Mouse (Mus musculus): Measurements from ENCODE around the gene Hist1h1t.
A peak's percentile ranks its signal among the peaks of the same experiment; 100 is the strongest.

Gene Hist1h1t

GRCm38 (mm10) chr13:23737091-23737490 lies 41.5 kb downstream of the Hist1h1t start:
- no peak for DNase-seq (ENCODE audit: low spot score)

- no peak for DNase-seq (ENCODE audit: low spot score)
These were observed 42.4 kb downstream of the Hist1h1t start for GRCm38 (mm10) chr13:23738041-23738440.

GRCm38 (mm10) chr13:23738677-23739068 lies 43.1 kb downstream of the Hist1h1t start, which contains the start of gene Hist1h1c:
Hist1h1c (plus strand) TSS chr13:23738808.
- peak; percentile 98 for DNase-seq (ENCODE audit: low spot score)

- DNase-seq (ENCODE audit: low spot score): peak; percentile 91
These were observed 43.7 kb downstream of the Hist1h1t start for GRCm38 (mm10) chr13:23739069-23739921.

- no peak for DNase-seq (ENCODE audit: low spot score)
These were observed 44.3 kb downstream of the Hist1h1t start for GRCm38 (mm10) chr13:23739922-23740252.

GRCm38 (mm10) chr13:23740256-23740840 lies 44.7 kb downstream of the Hist1h1t start:
- DNase-seq (ENCODE audit: low spot score): no peak

GRCm38 (mm10) chr13:23740910-23741309 lies 45.3 kb downstream of the Hist1h1t start:
- no peak for DNase-seq (ENCODE audit: low spot score)

GRCm38 (mm10) chr13:23742007-23742406 lies 46.4 kb downstream of the Hist1h1t start:
- DNase-seq (ENCODE audit: low spot score): no peak

- no peak for DNase-seq (ENCODE audit: low spot score)
These were observed 47.6 kb downstream of the Hist1h1t start for GRCm38 (mm10) chr13:23743215-23743614.

- DNase-seq (ENCODE audit: low spot score): no peak
These were observed 48.3 kb downstream of the Hist1h1t start for GRCm38 (mm10) chr13:23743963-23744362.

- DNase-seq (ENCODE audit: low spot score): peak; percentile 72
These were observed 49.1 kb downstream of the Hist1h1t start for GRCm38 (mm10) chr13:23744421-23745380.

GRCm38 (mm10) chr13:23745381-23746161 lies 50.0 kb downstream of the Hist1h1t start, which contains the start of gene Hist1h3c:
Hist1h3c (minus strand) TSS chr13:23745602.
- DNase-seq (ENCODE audit: low spot score): peak; percentile 80
